Mouse (Mus musculus) myocyte (in vitro differentiated cells): Measurements from ENCODE around the gene Runx3.

Experiments used
- CEBPB ChIP-seq: IDR thresholded peaks from 2 replicates; pipeline ENCODE4 v1.6.1; 2011; ENCODE audit warnings: mild to moderate bottlenecking, moderate library complexity; ENCODE audit not compliant: poor library complexity, insufficient read depth, severe bottlenecking
- E2F4 ChIP-seq: IDR thresholded peaks from one replicate; pipeline ENCODE4 v1.6.1; 2011; ENCODE audit warnings: mild to moderate bottlenecking, control low read depth, moderate library complexity; ENCODE audit not compliant: insufficient read depth
- MAX ChIP-seq: IDR thresholded peaks from one replicate; pipeline ENCODE4 v1.6.1; 2011; ENCODE audit warnings: low read depth, mild to moderate bottlenecking, control low read depth
- POLR2A ChIP-seq: IDR thresholded peaks from one replicate; pipeline ENCODE4 v1.6.1; 2011; ENCODE audit warnings: low read depth, mild to moderate bottlenecking, control low read depth, moderate library complexity; ENCODE audit not compliant: insufficient read length
- POLR2AphosphoS2 ChIP-seq: IDR thresholded peaks from one replicate; pipeline ENCODE4 v1.6.1; 2011; ENCODE audit warnings: low read depth, control low read depth; ENCODE audit not compliant: insufficient read length
- SRF ChIP-seq: IDR thresholded peaks from one replicate; pipeline ENCODE4 v1.6.1; 2011; ENCODE audit warnings: low read depth; ENCODE audit not compliant: control insufficient read depth, insufficient read length
- TCF12 ChIP-seq: IDR thresholded peaks from one replicate; pipeline ENCODE4 v1.6.1; 2011; ENCODE audit warnings: mild to moderate bottlenecking, control low read depth; ENCODE audit not compliant: poor library complexity, insufficient read depth, severe bottlenecking
- TCF3 ChIP-seq: IDR thresholded peaks from one replicate; pipeline ENCODE4 v1.6.1; 2011; ENCODE audit warnings: low read depth, control low read depth; ENCODE audit not compliant: insufficient read length
- USF1 ChIP-seq: IDR thresholded peaks from one replicate; pipeline ENCODE4 v1.6.1; 2011; ENCODE audit warnings: low read depth, mild to moderate bottlenecking, control low read depth, moderate library complexity

DNA sequence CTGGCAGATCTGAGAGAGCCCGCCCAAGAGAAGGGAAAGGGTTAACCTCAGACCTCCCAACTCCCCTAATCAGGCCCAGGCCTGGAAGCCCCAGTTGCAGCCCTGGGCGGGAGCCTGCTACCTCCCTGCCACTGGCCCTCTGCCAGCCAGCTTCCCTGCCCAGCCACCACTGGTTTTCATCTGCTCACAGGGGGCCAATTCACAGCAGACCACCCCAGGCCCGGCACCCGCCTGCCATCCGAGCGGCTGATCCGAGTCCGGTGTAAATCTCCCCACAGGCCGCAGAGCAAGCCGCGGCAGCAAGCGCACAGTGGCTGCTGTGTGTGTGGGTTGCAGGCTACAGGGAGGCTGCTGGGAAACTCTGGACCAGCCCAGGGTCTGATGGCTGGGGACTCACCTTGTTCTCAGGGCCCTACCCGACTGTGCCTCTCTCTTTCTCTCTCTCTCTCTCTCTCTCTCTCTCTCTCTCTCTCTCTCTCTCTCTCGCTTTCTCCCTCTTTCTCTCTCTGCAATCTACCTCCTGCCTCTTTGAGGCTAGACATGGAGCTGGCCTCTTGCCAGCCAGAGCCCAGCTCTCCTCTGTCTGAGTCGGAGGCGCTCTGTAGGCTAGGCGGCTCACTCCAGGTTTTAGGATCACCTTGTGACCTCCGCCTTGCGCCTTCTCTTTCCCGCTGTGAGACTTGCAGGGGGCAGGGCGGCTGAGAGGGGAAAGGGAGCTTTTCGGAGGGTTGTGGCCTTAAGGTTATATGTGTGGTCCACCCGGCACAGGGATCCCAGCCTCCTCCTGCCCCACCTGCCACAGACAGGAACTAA is 46.2 kb downstream of the Runx3 start:
- TF ChIP-seq CEBPB (no peak), POLR2A (no peak), MAX (no peak), USF1 (no peak), TCF3 (no peak), TCF12 (no peak), E2F4 (no peak), POLR2AphosphoS2 (no peak), SRF (no peak)
